Mouse (Mus musculus): ENCODE measurements at regions not wholly inside any gene's neighbourhood (a gene's known extent, or its start where the extent isn't known, plus 50 kb on each side); places are given as distances from the start of the nearest gene placed in this dataset.

- whole genome bisulfite sequencing (ENCODE audit: insufficient replicate concordance), result 74% methylated on average over 7 of the region's 7 CpGs
- Histone ChIP-seq H3K27ac (ENCODE audit: low read depth, low read length) (no peak overlapping the region), H3K36me3 (ENCODE audit: control insufficient read depth, insufficient read depth, low read length) (no peaks in the 10 kb centered on the region), H3K27me3 (ENCODE audit: control insufficient read depth, insufficient read depth, low read length) (no peaks in the 10 kb centered on the region), H3K9ac (ENCODE audit: low read depth, low read length) (no peak overlapping the region), H3K9me3 (replicated peaks; ENCODE audit: control insufficient read depth, low read length) (no peaks in the 10 kb centered on the region), H3K4me3 (ENCODE audit: low read depth, low read length) (no peak overlapping the region), H3K4me1 (ENCODE audit: control insufficient read depth, insufficient read depth, low read length) (peaks cover 4% of the 10 kb centered on the region), H3K4me2 (no peak overlapping the region)
- ATAC-seq (replicated peaks; ENCODE audit: insufficient number of reproducible peaks, low FRiP score, low TSS enrichment), result no peak
Observed at GRCm38 (mm10) chr10:37275271-37275670, 136.6 kb upstream of the Marcks start.

- H3K27ac ChIP-seq (ENCODE audit: low read depth, low read length), result no peak overlapping the region
- no peak overlapping the region for H3K9ac ChIP-seq (ENCODE audit: low read depth, low read length)
- no peaks in the 10 kb centered on the region for H3K9me3 ChIP-seq (replicated peaks; ENCODE audit: control insufficient read depth, low read length)
- H3K36me3 ChIP-seq (ENCODE audit: control insufficient read depth, insufficient read depth, low read length), result no peaks in the 10 kb centered on the region
- H3K4me3 ChIP-seq (ENCODE audit: low read depth, low read length), result no peak overlapping the region
- ATAC-seq (replicated peaks; ENCODE audit: insufficient number of reproducible peaks, low FRiP score, low TSS enrichment), result no peak
- 84% methylated on average over 1 of the region's 1 CpGs for WGBS (ENCODE audit: insufficient replicate concordance)
- H3K4me1 ChIP-seq (ENCODE audit: control insufficient read depth, insufficient read depth, low read length), result no peaks in the 10 kb centered on the region
- H3K4me2 ChIP-seq, result no peak overlapping the region
- H3K27me3 ChIP-seq (ENCODE audit: control insufficient read depth, insufficient read depth, low read length), result no peaks in the 10 kb centered on the region
Observed at GRCm38 (mm10) chr10:37271967-37272366, 133.2 kb upstream of the Marcks start.

GRCm38 (mm10) chr10:37270236-37271000 lies 131.7 kb upstream of the Marcks start:
- Histone ChIP-seq H3K4me1 (ENCODE audit: control insufficient read depth, insufficient read depth, low read length) (no peaks in the 10 kb centered on the region), H3K9me3 (replicated peaks; ENCODE audit: control insufficient read depth, low read length) (no peaks in the 10 kb centered on the region), H3K4me2 (no peak overlapping the region), H3K36me3 (ENCODE audit: control insufficient read depth, insufficient read depth, low read length) (no peaks in the 10 kb centered on the region), H3K27me3 (ENCODE audit: control insufficient read depth, insufficient read depth, low read length) (no peaks in the 10 kb centered on the region), H3K27ac (ENCODE audit: low read depth, low read length) (no peak overlapping the region), H3K9ac (ENCODE audit: low read depth, low read length) (no peak overlapping the region), H3K4me3 (ENCODE audit: low read depth, low read length) (no peak overlapping the region)
- whole genome bisulfite sequencing (ENCODE audit: insufficient replicate concordance), result 85% methylated on average over 10 of the region's 10 CpGs
- ATAC-seq (replicated peaks; ENCODE audit: insufficient number of reproducible peaks, low FRiP score, low TSS enrichment), result no peak

GRCm38 (mm10) chr10:37266909-37267308 lies 128.2 kb upstream of the Marcks start:
- no peaks in the 10 kb centered on the region for H3K4me1 ChIP-seq (ENCODE audit: control insufficient read depth, insufficient read depth, low read length)
- no peak overlapping the region for H3K27ac ChIP-seq (ENCODE audit: low read depth, low read length)
- no peaks in the 10 kb centered on the region for H3K36me3 ChIP-seq (ENCODE audit: control insufficient read depth, insufficient read depth, low read length)
- no peaks in the 10 kb centered on the region for H3K27me3 ChIP-seq (ENCODE audit: control insufficient read depth, insufficient read depth, low read length)
- WGBS (ENCODE audit: insufficient replicate concordance), result 48% methylated on average over 1 of the region's 1 CpGs
- ATAC-seq (replicated peaks; ENCODE audit: insufficient number of reproducible peaks, low FRiP score, low TSS enrichment), result no peak
- no peaks in the 10 kb centered on the region for H3K9me3 ChIP-seq (replicated peaks; ENCODE audit: control insufficient read depth, low read length)
- no peak overlapping the region for H3K4me3 ChIP-seq (ENCODE audit: low read depth, low read length)
- no peak overlapping the region for H3K9ac ChIP-seq (ENCODE audit: low read depth, low read length)
- no peak overlapping the region for H3K4me2 ChIP-seq

- Histone ChIP-seq H3K36me3 (ENCODE audit: control insufficient read depth, insufficient read depth, low read length) (no peaks in the 10 kb centered on the region), H3K9ac (ENCODE audit: low read depth, low read length) (no peak overlapping the region), H3K4me3 (ENCODE audit: low read depth, low read length) (no peak overlapping the region), H3K4me1 (ENCODE audit: control insufficient read depth, insufficient read depth, low read length) (no peaks in the 10 kb centered on the region), H3K9me3 (replicated peaks; ENCODE audit: control insufficient read depth, low read length) (no peaks in the 10 kb centered on the region), H3K27ac (ENCODE audit: low read depth, low read length) (no peak overlapping the region), H3K27me3 (ENCODE audit: control insufficient read depth, insufficient read depth, low read length) (no peaks in the 10 kb centered on the region), H3K4me2 (no peak overlapping the region)
- WGBS (ENCODE audit: insufficient replicate concordance), result 76% methylated on average over 8 of the region's 8 CpGs
- ATAC-seq (replicated peaks; ENCODE audit: insufficient number of reproducible peaks, low FRiP score, low TSS enrichment), result no peak
Observed at GRCm38 (mm10) chr10:37260791-37261488, 122.2 kb upstream of the Marcks start.

GRCm38 (mm10) chr10:37259186-37259585 lies 120.5 kb upstream of the Marcks start:
- H3K4me1 ChIP-seq (ENCODE audit: control insufficient read depth, insufficient read depth, low read length), result no peaks in the 10 kb centered on the region
- H3K9ac ChIP-seq (ENCODE audit: low read depth, low read length), result no peak overlapping the region
- H3K36me3 ChIP-seq (ENCODE audit: control insufficient read depth, insufficient read depth, low read length), result no peaks in the 10 kb centered on the region
- H3K9me3 ChIP-seq (replicated peaks; ENCODE audit: control insufficient read depth, low read length), result no peaks in the 10 kb centered on the region
- no peak overlapping the region for H3K27ac ChIP-seq (ENCODE audit: low read depth, low read length)
- no peak overlapping the region for H3K4me2 ChIP-seq
- no peaks in the 10 kb centered on the region for H3K27me3 ChIP-seq (ENCODE audit: control insufficient read depth, insufficient read depth, low read length)
- no peak overlapping the region for H3K4me3 ChIP-seq (ENCODE audit: low read depth, low read length)
- no peak for ATAC-seq (replicated peaks; ENCODE audit: insufficient number of reproducible peaks, low FRiP score, low TSS enrichment)
- 86% methylated on average over 3 of the region's 3 CpGs for WGBS (ENCODE audit: insufficient replicate concordance)

- Histone ChIP-seq H3K9me3 (replicated peaks; ENCODE audit: control insufficient read depth, low read length) (no peaks in the 10 kb centered on the region), H3K4me2 (no peak overlapping the region), H3K36me3 (ENCODE audit: control insufficient read depth, insufficient read depth, low read length) (no peaks in the 10 kb centered on the region), H3K27me3 (ENCODE audit: control insufficient read depth, insufficient read depth, low read length) (no peaks in the 10 kb centered on the region), H3K27ac (ENCODE audit: low read depth, low read length) (no peak overlapping the region), H3K9ac (ENCODE audit: low read depth, low read length) (no peak overlapping the region), H3K4me1 (ENCODE audit: control insufficient read depth, insufficient read depth, low read length) (no peaks in the 10 kb centered on the region), H3K4me3 (ENCODE audit: low read depth, low read length) (no peak overlapping the region)
- ATAC-seq (replicated peaks; ENCODE audit: insufficient number of reproducible peaks, low FRiP score, low TSS enrichment), result no peak
- WGBS (ENCODE audit: insufficient replicate concordance), result 67% methylated on average over 6 of the region's 6 CpGs
Observed at GRCm38 (mm10) chr10:37257544-37257943, 118.8 kb upstream of the Marcks start.

- H3K4me2 ChIP-seq, result no peak overlapping the region
- peaks cover 6% of the 10 kb centered on the region; the same call in 1 of the 2 replicates for H3K4me1 ChIP-seq (ENCODE audit: control insufficient read depth, insufficient read depth, low read length)
- no peaks in the 10 kb centered on the region for H3K27me3 ChIP-seq (ENCODE audit: control insufficient read depth, insufficient read depth, low read length)
- H3K9ac ChIP-seq (ENCODE audit: low read depth, low read length), result no peak overlapping the region
- H3K4me3 ChIP-seq (ENCODE audit: low read depth, low read length), result no peak overlapping the region
- ATAC-seq (replicated peaks; ENCODE audit: insufficient number of reproducible peaks, low FRiP score, low TSS enrichment), result no peak
- no peak overlapping the region for H3K27ac ChIP-seq (ENCODE audit: low read depth, low read length)
- no peaks in the 10 kb centered on the region for H3K36me3 ChIP-seq (ENCODE audit: control insufficient read depth, insufficient read depth, low read length)
- 56% methylated on average over 6 of the region's 6 CpGs for WGBS (ENCODE audit: insufficient replicate concordance)
- H3K9me3 ChIP-seq (replicated peaks; ENCODE audit: control insufficient read depth, low read length), result no peaks in the 10 kb centered on the region
Observed at GRCm38 (mm10) chr10:37250934-37251521, 112.3 kb upstream of the Marcks start.

Measured in heart, embryonic 11.5 days (tissue).